Mouse (Mus musculus) left cerebral cortex, adult 8-10 months (tissue): ENCODE results near the gene Spc24. TPM values are rescaled to one million over a fixed set of nuclear protein-coding genes. Genes with fewer than 3 reads are reported as not detected.
"Not testable (repeated sequence)": the region's sequence is repeated elsewhere in the genome, so short reads cannot be mapped to it uniquely, and the experiment has no call there.

Experiments used
- DNase-seq, 2 experiments: peaks; one replicate each; pipeline ENCODE4 v3.0.0; 2022; ENCODE audit warnings: low spot score in 2 of 2
- total RNA-seq, 4 experiments: library from RNA; stranded (reverse); gene quantifications; 2 replicates each; pipeline ENCODE4 v1.2.4; 2022

Gene Spc24
- total RNA-seq, 4 experiments from 2014 or later = 2.0 to 2.5 (median 2.2) TPM

DNA sequence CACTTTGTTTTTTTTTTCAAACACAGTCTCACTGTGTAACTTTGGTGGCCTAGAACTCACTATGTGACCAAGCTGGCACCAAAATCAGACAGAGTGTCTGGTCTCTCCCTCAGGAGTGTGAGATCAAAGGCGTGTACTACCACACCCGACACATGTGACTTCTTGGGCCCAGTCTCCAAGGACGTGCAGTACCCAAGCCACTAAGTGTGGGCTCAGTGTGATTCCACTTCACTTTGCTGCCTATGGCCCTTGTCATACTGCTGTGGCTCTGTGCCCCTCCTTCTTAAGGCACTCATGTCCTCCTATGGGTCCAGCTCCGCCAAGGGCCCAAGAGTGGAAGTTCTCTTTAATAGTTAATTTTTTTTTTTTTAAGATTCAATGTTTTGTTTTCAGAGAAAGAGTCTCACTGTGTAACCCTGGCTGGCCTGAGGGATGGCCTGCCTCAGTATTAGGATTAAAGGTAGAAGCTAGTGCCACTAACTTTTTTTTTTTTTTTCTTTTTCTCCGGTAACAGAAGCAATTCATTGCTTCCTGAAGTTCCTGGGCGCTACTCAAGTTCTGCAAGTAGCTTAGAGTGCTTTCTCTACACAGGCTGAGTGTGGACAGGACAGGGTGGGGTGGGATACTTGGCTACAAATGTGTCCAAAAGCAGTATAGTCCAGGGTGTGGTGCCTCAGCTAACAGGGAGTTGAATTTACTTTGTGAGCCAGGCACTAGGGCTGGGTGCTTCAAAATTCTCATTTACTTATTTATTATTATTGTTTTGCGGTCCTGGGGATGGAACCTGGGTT is 24.6 kb upstream of the Spc24 start:
- DNase-seq = no peak

DNA sequence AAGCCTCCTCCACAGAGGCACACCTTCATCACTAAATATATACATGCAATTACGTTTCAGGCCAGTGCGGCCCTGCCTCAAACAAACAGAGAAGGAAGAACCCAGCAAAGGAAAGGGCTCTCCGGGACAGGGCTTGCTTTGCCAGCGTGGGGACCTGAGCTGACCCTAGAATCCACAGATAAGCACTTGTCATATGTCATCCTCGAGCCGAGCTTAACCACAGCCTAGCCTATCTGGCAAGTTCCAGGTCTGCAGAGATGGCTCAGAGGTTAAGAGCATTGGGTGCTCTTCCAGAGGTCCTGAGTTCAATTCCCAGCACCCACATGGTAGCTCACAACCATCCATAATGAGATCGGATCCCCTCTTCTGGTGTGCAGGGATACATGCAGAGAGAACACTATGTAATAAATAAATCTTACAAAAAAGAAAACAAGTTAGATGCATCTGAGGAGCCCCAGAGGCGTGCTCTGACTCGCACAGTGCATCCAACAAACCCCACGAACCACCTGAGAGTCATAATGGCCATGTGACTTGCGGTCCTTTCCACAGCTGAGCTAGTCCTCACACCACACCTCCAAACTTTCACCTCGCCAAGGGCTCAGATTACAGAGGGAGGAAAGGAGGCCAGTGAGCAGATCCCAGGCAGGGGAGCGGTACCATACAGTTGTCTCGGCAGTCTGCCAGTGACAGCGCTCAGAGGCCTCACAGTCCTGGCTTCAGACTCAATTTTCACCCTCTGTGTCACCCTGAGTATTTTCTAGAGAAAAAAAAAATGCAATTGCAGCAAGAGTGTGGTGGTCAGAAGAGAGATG is 21.8 kb upstream of the Spc24 start:
- no peak for DNase-seq

DNA sequence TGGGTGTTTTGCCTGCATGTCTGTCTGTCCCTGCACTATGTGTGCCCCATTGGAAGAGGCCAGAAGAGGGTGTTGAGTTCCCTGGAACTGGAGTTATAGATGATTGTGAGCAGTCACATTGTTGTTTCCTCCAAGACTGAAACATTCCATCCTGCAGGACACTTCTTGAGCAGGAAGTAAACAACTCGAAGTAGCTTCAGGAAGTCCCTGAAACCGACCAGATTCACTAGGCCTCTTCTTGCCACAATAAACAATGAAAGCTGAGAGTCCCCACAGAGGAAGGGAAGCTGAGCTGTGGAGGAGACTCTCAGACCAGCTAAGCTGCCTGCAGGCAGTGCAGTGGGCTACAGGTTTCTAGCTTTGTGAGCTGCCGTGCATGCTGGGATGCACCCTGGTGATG is 17.6 kb upstream of the Spc24 start:
- no peak for DNase-seq

DNA sequence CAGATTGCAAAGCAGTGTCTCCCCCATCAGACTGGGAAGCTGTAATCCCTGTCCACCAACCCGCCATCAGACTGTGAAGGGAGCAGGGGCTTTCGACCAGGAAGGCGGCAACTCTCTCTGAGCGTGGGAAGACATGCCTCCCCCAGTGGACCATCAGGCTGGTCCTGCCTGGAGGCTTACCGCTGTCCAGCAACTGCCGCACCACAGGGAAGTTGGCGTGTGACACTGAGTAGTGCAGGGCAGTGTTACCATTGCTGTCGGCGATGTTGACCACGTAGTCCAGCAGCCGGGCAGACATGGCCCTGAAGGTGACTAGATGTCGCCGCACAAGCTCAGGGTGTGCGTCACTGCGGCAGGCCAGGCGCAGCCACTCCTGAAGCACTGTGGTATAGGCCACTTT is 14.2 kb upstream of the Spc24 start:
- DNase-seq = no peak

DNA sequence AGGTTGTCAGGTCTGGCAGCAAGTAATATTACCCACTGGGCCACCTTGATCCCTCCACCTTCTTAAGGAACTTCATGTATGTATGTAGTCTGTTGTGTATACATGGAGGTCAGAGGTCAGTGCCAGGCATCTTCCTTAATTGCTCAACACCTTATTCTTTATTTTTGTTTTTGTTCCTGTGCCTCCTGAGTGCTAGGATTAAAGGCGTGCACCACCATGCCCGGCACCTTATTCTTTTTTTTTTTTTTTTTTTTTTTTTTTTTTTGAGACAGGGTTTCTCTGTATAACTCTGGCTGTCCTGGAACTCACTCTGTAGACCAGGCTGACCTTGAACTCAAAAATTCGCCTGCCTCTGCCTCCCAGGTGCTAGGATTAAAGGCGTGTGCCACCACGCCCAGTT is 13.3 kb upstream of the Spc24 start:
- DNase-seq = not testable (repeated sequence)

DNA sequence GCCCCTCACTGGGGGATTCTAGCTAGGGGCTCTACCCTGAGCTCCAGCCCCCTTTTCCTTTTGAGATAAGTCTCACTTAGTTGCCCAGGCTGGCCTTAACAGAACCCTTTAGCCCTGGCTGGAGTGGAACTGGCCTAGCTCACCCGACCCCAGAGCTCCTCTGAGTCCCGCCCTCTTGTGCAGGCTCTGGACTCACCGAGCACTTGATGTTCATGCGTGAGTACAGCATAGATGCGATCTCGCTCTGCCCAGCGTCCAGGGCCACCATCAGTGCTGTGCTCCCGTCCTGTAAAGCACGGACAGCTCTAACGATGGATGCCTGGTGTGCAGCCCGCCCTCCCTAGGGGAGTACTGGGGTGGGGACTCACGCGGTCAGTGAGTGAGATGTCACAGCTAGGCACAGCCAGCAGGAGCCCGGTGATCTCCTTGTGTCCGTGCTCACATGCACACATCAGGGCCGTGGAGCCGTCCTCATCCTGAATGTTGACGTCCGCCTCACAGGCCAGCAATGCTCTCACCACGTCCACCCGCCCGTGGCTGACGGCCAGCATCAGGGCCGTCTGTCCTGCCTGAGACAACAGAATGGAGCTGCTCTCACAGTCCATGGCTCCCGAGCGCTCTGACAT is 9.6 kb upstream of the Spc24 start:
- no peak for DNase-seq

DNA sequence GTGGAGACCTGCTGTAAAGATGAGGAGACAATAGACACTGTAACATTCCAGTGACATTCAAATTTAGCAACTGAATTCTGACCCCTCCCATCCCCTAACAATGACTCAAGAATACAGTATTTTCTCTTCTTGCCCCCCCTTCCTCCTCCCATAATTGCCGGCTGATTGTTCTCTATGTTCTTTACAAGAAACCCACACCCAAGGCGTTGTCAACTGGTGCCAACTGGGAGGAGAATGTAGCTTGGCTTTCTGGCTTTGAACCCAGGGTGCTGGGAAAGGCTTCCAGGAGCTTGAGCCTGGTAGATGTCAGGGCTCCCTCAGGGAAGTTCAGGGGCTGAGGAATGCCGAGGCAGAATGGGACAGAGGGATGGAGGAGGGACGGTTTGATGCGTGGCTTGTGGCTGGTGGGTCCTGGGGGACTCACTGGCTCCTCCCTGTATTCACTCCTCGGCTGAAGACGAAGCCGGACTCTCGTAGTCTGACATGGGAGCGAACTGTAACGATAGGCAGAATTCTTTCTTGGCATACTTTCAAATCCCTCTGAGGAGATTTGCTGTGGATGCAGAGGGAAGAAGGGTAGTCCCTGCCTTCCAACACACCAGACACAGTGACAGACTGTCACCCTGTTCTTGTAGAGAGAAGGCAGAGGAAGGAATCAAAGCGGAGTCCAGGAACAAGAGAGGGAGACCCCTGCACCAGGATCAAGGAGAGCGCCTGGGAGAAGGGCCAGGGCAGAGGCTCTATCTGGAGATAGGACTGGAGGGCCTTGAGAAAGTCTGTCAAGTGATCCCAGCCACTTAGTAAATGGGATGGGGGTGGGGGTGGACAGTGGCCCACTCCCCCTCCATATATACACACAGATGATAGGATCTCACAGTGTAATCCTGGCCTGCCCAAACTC is 8.7 kb upstream of the Spc24 start:
- no peak for DNase-seq

DNA sequence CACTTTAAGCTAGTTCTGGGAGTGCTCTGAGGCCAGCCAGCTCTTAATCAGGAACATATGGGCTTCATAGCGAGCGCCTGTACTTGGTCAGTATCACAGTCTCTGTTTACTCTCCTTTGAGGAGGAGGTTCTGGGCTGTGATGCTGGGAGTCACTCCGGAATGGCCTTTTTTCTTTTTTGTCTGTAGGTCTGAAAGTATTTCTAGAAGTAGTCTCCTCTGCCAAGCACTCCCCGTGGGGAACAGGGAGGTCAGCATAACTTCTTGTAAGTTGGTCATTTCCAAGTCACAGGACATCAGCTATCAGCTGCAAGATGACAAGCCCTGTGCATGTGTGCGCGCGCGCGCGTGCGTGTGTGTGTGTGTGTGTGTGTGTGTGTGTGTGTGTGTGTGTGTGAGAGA is 7.8 kb upstream of the Spc24 start:
- no peak for DNase-seq

DNA sequence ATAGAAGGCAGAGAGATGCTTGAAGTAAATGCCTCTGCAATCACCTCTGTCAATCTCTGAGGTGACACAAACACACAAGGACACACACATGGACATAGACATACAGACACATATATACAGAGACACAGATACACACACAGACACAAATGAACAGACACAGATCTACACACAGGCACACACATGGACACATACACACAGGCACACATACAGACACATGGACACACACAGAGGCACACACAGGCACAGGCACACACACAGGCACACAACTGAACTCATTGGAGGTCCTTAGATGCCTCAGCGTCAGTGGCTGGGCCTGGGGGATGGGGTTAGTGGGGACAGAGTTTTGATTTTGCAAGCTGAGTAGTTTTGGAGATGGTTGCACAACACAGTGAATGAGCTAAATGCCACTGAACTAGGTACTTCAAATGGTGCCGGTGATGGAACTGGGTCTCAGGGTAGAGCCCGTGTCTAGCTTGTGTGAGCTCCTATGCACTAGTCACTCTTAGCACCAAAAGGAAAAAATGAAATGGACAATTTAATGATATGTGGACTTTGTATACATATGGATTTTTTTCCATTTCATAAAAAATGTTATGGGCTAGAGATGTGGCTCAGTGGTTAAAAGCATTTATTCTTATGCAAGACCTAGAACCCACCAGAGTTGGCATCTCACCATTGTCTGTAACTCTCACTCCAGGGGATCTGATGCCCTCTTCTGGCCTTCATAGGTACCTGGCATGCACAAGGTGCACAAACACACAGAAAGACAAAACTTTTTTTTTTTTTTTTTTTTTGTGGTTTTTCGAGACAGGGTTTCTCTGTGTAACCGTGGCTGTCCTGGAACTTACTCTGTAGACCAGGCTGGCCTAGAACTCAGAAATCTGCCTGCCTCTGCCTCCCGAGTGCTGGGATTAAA is 4.2 kb upstream of the Spc24 start:
- DNase-seq = no peak

DNA sequence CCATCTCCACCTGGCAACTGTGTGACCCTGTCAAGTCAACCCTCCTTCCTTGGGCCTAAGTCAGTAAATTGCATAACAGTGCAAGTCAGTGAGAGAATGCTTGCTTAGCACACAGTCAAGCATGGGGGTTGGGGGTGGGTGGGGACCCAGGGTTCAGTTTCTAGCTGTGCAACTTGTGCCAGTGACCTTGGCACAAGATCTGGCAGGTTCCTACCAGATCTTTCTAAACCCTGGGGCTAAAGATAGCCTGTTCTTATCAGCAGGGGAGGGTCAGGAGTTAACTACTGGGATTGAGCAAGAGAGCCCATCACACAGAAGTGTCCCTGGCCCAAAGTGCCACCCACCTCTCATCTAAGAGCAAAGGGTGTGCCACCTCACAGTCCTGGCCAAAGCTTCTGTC is 2.0 kb upstream of the Spc24 start:
- DNase-seq = no peak

DNA sequence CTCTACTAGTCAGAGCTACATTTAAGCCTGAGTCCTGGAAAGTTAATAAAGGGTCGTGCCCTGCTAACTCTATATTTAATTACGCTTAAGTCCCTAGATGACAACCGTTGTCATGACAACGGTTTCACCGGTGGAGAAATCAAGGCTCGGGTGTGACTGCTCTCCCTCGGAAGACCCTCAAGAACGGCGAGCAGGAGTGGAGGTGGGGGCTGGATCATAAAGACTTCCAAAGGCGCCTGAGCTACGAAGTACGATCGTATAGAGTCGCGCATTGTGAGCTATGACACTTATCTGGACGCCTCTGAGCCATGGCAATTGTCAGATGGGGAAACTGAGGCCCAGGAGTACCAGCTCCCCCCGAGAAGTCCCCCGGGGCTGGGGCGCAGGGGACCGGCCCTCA is 385 bp downstream of the Spc24 start:
- peak in 1 of 2 experiments; percentile 30 for DNase-seq

DNA sequence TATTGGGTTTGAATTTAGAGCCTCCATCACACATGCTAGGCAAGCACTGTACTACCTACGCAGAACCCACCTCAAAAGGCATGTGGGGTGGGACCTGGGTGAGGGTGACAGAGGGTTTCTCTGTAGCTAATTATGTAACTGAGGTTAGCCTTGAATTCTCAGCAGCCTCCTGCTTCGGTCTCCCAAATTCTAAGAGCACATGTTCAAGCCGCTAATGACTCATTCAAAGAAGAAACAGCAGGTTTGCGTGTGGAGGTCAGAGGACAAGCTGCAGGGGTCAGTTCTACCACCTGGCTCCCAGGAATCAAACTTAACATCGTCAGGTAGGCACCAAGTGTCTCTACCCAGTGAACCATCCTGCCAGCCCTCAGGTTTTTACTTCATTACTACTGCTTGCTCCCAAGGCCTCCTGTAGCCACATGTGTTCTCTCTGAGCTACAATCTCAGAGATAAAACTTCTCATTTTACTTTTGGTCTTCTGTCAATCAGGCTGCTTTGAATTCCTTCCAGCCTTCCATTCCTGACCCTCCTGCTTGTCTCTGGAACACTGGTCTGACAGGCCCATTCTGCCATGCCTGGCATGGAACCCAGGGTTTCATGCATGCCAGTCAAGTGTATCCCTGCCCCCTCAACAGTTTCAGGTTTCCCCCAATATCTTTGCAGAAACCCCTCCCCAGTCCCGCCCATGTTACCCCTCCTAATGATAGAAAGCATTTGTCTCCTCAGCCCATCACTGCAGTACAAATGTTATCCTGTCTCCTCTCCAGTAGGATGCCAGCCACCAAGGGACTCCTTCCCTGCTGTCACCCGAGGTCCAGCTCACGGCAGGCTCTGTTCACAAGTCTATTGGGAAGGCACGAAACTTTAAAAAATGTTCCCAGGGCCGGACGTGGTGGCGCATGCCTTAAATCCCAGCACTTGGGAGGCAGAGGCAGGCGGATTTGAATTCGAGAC is 1.2 kb downstream of the Spc24 start:
- no peak for DNase-seq

DNA sequence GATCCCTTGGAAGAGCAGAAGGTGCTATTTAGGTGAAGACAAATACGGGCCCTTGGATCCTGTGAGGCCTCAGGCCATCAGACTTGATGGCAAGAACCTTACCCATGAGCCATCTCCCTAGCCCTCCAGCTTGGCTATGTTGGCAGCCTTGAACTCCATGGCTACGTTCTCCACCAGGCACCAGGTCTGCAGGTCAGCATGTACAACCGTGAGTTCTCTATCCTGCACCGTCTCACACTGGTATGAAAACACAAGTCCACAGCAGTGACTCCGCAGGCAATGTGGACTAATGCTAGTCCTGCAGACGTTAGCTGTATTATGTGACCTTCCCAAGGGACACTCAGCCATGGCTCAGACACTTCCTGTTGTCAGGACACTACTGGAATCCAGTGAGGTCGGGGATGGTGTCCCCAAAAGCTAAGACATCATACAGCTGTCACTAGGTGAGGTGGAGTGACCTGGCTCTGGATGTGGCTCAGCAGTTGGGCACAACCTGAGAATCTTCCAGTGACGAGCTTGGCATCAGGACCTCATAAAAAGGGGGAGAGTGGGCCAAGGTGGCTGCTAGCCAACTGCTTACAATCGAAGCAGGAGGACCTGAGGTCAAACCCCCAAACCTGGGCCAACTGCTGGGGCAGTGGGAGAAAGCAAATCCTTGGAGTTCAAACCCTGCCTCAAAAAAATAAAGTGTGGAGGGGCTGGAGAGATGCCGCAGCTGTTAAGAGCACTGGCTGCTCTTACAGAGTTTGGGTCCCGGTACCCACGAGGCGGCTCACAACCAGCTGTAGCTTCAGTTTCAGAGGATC is 5.4 kb downstream of the Spc24 start:
- DNase-seq = no peak

DNA sequence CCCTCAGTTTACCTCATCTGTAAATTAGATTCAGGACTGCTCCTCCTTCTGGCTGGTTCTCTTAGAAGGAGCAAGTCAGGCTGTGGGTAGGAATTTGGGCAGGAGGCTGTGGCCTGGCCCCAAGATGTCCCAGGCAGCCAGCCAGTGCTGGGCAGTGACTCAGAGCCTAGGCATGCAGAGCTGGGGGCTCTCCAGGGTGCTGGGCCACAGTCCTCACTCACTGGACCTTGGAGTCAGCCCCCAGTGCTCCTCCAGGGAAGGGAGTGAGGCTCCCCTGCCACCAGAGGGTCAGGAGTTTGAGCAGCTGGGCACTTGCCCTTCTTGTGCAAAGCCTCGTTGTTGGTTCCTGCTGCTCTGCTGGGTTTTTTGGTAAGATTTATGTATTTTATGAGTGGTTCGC is 6.1 kb downstream of the Spc24 start:
- no peak for DNase-seq

DNA sequence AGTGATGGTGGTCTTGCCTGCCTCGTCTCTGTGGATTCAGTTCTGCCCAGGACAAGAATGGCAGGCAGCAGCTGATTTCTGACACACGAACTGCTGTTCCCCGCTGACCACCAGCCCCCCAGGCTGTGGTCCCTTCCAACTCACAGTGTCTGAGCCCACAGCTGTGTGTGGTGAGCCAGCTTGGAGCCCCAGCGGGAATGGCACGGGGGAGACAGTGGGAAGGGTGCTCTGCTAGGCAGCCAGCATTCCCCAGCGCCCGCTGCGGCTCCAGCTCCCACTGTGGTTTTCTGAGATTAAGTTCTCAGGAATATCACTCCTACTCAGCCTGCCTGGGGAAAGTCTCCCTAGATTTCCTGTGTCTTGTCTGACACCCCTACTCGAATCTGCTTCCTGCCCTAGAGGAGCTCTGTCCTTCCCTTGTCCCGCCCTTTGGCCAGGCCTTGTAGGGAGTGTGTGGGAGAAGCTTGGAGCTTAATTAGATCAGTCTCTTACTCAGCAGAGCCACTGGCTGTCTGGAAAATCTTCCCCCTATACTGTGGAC is 7.8 kb downstream of the Spc24 start:
- no peak for DNase-seq

DNA sequence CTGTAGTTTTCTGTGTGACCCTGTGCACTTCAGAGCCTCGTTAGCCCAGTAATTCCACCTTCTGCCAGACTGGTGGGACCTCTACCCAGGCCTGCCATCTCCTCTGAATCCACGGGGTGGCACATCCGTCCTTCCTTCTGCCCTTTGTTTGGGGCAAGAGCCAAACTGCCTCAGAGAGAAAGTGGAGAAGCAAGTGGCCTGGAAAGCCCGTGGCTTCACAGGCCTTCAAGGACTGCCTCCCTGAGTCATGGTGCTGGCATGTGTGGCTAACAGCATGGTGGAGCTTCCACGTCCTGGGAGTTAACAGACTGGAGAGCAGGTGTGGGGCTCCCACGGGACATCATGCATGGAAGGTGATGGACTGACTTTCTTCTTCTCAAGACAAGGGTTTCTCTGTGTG is 8.8 kb downstream of the Spc24 start:
- no peak for DNase-seq

DNA sequence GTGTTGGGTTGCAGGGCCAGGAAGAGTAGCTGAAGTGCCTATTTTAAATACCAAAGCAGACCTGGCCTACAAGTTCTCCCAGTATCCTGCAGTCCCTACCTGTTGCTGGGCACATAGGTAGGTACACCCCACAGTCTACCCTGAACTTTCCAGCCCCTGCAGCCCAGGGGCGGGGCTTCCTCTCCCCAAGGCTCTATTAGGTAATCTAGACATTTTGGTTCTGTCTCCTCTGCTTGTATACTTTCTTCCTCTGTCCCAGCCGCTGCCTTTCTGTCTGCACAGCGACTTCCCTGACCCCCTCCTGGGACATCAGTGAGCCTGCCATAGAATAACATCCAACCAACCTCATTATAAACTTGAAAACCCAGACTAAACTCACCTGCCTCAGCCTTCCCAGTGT is 9.7 kb downstream of the Spc24 start:
- DNase-seq = no peak
